ENCODE assay signal across 24 mouse cellular contexts in genomic region chr10:83639881-83640386, GRCm38 (mm10). TPM values are rescaled to one million over a fixed set of nuclear protein-coding genes. Genes with fewer than 3 reads are reported as not detected.
DNase-seq lines count a peak whose midpoint lies in the region; ATAC-seq and TF ChIP-seq lines count a peak whose summit lies in the region.
"Had no signal": no experiment of that assay in that cellular context is flagged by ENCODE, and none has a peak within 500 bp of the region (broad histone marks: within the 10 kb centered on the region; RNA-seq: fewer than 3 reads in every experiment).

No protein-coding gene starts in this region.

- H3K9me3 ChIP-seq in forebrain, embryonic 12.5 days = no peaks in the 10 kb centered on the region
- no peaks in the 10 kb centered on the region for H3K9me3 ChIP-seq in forebrain, embryonic 11.5 days (ENCODE audit: control insufficient read depth, low read length)
- H3K9me3 ChIP-seq: G1E; heart, embryonic 13.5 days; limb, embryonic 15.5 days; midbrain, embryonic 12.5 days had no signal

- no peak for TF ChIP-seq CTCF in layer of hippocampus, adult 2 months (conservative IDR thresholded peaks at IDR 0.05)
- no peak for TF ChIP-seq CTCF in olfactory bulb, adult 2 months (IDR thresholded peaks at IDR 0.05; ENCODE audit: insufficient read depth, low read depth, low read length)

- H3K4me2 ChIP-seq in forebrain, embryonic 12.5 days = no peak overlapping the region
- no peak overlapping the region for H3K4me2 ChIP-seq in forebrain, embryonic 11.5 days (ENCODE audit: low read depth, low read length, severe bottlenecking)
- H3K4me2 ChIP-seq: heart, embryonic 13.5 days; limb, embryonic 15.5 days; lung, embryonic 14.5 days; midbrain, embryonic 12.5 days had no signal

- H3K36me3 ChIP-seq in forebrain, embryonic 12.5 days (replicated peaks) = no peaks in the 10 kb centered on the region; the same call in 1 of the 2 replicates
- H3K36me3 ChIP-seq in forebrain, embryonic 11.5 days (ENCODE audit: control insufficient read depth, insufficient read depth, low read length) = no peaks in the 10 kb centered on the region
- H3K36me3 ChIP-seq: G1E; midbrain, embryonic 12.5 days had no signal

- H3K9ac ChIP-seq in forebrain, embryonic 12.5 days = no peak overlapping the region
- H3K9ac ChIP-seq in forebrain, embryonic 11.5 days (ENCODE audit: low read length) = no peak overlapping the region
- H3K9ac ChIP-seq: heart, embryonic 13.5 days; limb, embryonic 15.5 days; liver, embryonic 14.5 days; lung, embryonic 14.5 days; midbrain, embryonic 12.5 days had no signal

- no peak for TF ChIP-seq POLR2A in olfactory bulb, adult 2 months (IDR thresholded peaks at IDR 0.05; ENCODE audit: insufficient read depth, low read depth, low read length)

- 0 out of 2 replicates have a peak overlapping the region, but pooled peaks have one; percentile 42 for H3K27ac ChIP-seq in forebrain, embryonic 12.5 days
- H3K27ac ChIP-seq in forebrain, embryonic 11.5 days (ENCODE audit: low read depth, low read length) = no peak overlapping the region
- H3K27ac ChIP-seq in layer of hippocampus, adult 2 months = peak overlapping the region; percentile 68
- H3K27ac ChIP-seq in olfactory bulb, adult 2 months (ENCODE audit: insufficient read depth, low read depth, low read length) = peak overlapping the region; percentile 61; the same call in 1 of the 2 replicates
- H3K27ac ChIP-seq: heart, adult 2 months; heart, embryonic 13.5 days; limb, embryonic 15.5 days; liver, embryonic 14.5 days; midbrain, embryonic 12.5 days had no signal

- DNase-seq in forebrain, embryonic 11.5 days (ENCODE audit: low spot score) = no peak
- DNase-seq in layer of hippocampus, adult 2 months (ENCODE audit: low spot score in 2 of 2) = peak in 1 of 2 experiments; percentile 66
- no peak for DNase-seq in layer of hippocampus, postnatal 25 days (ENCODE audit: extremely low spot score in 1 of 2, low spot score in 1 of 2)
- peak; percentile 49 for DNase-seq in right cerebral cortex, adult 18-20 months
- no peak for DNase-seq in right cerebral cortex, postnatal 14 days
- DNase-seq in thymus, postnatal 10 days (ENCODE audit: low spot score in 2 of 2) = no peak
- DNase-seq: adrenal gland, adult 8-10 months; B cell, adult 2 months; gastrocnemius, postnatal 36 days; heart, adult 2 months; heart, postnatal 14 days; kidney, adult 9 months; kidney, postnatal 14 days; lung, embryonic 14.5 days had no signal

- WGBS in forebrain, embryonic 12.5 days = 55% methylated on average over 10 of the region's 10 CpGs
- WGBS in forebrain, embryonic 11.5 days = 68% methylated on average over 10 of the region's 10 CpGs
- 20% methylated on average over 10 of the region's 10 CpGs for WGBS in olfactory bulb, adult 2 months

- no peaks in the 10 kb centered on the region for H3K27me3 ChIP-seq in forebrain, embryonic 12.5 days
- no peaks in the 10 kb centered on the region for H3K27me3 ChIP-seq in forebrain, embryonic 11.5 days (ENCODE audit: control insufficient read depth, insufficient read depth, low read length)
- H3K27me3 ChIP-seq: CH12.LX; heart, embryonic 13.5 days; limb, embryonic 15.5 days; midbrain, embryonic 12.5 days had no signal

- H3K4me1 ChIP-seq in forebrain, embryonic 12.5 days = peaks cover 17% of the 10 kb centered on the region
- no peaks in the 10 kb centered on the region; the same call in 1 of the 2 replicates for H3K4me1 ChIP-seq in forebrain, embryonic 11.5 days (replicated peaks; ENCODE audit: control insufficient read depth, insufficient read depth, low read length)
- peaks cover 29% of the 10 kb centered on the region for H3K4me1 ChIP-seq in olfactory bulb, adult 2 months (ENCODE audit: control insufficient read depth, insufficient read depth, low read length)

- ATAC-seq in forebrain, embryonic 12.5 days (ENCODE audit: low FRiP score) = no peak
- no peak for ATAC-seq in forebrain, embryonic 11.5 days (replicated peaks; ENCODE audit: low FRiP score)
- ATAC-seq: hindbrain, embryonic 16.5 days; intestine, embryonic 16.5 days had no signal

- no peak overlapping the region for H3K4me3 ChIP-seq in forebrain, embryonic 12.5 days (replicated peaks)
- H3K4me3 ChIP-seq in forebrain, embryonic 11.5 days (ENCODE audit: low read depth, low read length) = no peak overlapping the region
- H3K4me3 ChIP-seq in layer of hippocampus, adult 2 months = no peak overlapping the region
- H3K4me3 ChIP-seq in olfactory bulb, adult 2 months (ENCODE audit: insufficient read depth, low read depth, low read length) = no peak overlapping the region
- H3K4me3 ChIP-seq: heart, adult 2 months; heart, embryonic 13.5 days; limb, embryonic 15.5 days; midbrain, embryonic 12.5 days had no signal

RNA-seq across cellular contexts. Expression of gene Appl2, which starts 8.6 kb away (rescaled TPM):
- polyA plus RNA-seq in forebrain, embryonic 12.5 days (2016; fragmentation: Nextera tagmentation; extraction: Ambion mirVana) = 41.4 and 47.6 TPM in 2 replicates
- 41.1 and 42.0 TPM in 2 replicates for polyA plus RNA-seq in forebrain, embryonic 11.5 days (2014; fragmentation: Nextera tagmentation; extraction: Ambion mirVana)
- total RNA-seq in layer of hippocampus, adult 2 months (2021) = 10 to 100 TPM; 81.1 to 95.5 TPM
- 10 to 100 TPM; 65.5 to 76.2 TPM for total RNA-seq in layer of hippocampus, postnatal 25 days (2021)
- not detected in 2 replicates for polyA plus RNA-seq in olfactory bulb, adult 2 months (2012; ENCODE audit: insufficient read depth, insufficient read length, low replicate concordance, missing spikeins)
